ENCODE assay signal across 1 mouse cellular context in the genomic region with DNA sequence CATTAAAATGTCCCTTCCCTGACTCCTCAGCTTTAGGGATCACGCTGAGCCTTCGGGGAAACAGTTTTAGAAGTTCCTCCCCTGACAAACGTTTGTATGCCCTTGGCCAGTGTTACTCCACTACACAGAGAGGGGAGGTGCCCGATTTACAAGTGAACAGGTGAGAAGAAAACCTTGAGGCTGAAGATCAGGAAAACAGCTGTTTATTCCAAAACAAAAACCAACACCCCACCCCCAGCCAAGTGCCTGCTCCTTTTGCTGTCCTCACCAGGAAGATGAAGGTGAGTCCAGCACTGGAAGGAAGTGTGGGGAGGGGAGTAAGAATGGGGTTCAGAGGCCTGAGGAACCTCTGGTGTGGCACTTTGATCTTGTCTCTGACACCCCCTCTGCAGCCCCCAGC.
TF ChIP-seq lines count a peak whose summit lies in the region.

No protein-coding gene starts in this region.

TF ChIP-seq in ES-E14, 5 proteins besides CTCF, POLR2A, EP300 and RAD21:
- TF ChIP-seq HCFC1 (IDR thresholded peaks at IDR 0.05; ENCODE audit: borderline replicate concordance, insufficient read depth, low read length) (no peak), ZNF384 (IDR thresholded peaks at IDR 0.05; ENCODE audit: low read depth, low read length) (no peak)
